ENCODE assay signal across 8 mouse cellular contexts in the genomic region with DNA sequence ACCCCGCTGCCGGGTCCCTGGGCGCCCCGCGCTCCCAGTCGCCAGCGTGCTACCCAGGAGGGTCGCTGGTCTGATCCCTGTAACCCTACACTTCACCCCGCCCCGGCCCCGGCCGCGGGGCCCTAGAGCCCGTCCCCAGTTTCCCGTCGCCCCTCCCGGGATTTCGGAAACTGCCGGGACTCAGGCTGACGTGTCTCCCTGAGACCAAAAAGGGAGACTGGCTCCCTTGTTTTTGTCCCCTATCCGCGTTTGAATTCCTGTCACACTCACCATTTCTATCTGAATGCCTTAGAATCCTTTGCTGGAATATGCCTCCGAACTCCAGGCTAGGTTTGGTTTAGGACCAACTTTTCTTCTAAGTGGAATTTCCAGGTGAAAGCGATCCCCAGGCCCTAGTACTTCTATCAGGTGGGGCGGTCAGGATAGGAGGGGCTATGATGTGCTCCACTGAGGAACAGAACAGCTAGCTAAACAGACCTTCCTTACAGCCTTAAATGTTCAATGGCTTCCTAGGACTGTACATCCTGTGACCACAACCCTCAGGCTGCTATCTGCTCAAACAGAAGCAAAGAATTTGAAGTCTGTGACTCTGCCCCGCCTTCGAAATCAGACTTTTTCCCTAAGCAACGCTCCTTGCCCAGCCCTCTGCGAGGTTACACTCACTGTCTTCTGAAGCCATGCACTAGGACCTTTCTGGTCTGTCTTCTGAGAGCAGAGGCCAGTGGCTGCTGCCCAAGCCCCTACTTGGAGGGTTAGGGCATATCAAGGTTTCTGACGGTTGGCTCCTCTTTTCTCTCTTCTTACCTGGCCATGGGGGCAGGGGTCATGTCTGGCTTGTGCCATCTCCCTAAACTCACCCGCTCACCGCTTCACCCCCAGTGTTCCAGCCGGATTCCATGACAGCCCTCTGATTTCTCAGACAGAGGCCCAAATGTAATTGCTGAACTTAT. TPM values are rescaled to one million over a fixed set of nuclear protein-coding genes. Genes with fewer than 3 reads are reported as not detected.
DNase-seq lines count a peak whose midpoint lies in the region; ATAC-seq and TF ChIP-seq lines count a peak whose summit lies in the region.

No protein-coding gene starts in this region.

- H3K4me1 ChIP-seq in brown adipose tissue, adult 24 weeks (ENCODE audit: control insufficient read depth, insufficient read depth, insufficient read length, low read length) = peaks cover 22% of the 10 kb centered on the region
- peaks cover 7% of the 10 kb centered on the region; the same call in 1 of the 2 replicates for H3K4me1 ChIP-seq in intestine, postnatal 0 days (replicated peaks; ENCODE audit: control insufficient read depth, insufficient read depth, low read length)
- H3K4me1 ChIP-seq in lung, embryonic 14.5 days (ENCODE audit: insufficient read depth) = peaks cover 17% of the 10 kb centered on the region; the same call in 1 of the 2 replicates
- H3K4me1 ChIP-seq in stomach, embryonic 14.5 days (ENCODE audit: control insufficient read depth, insufficient read depth, low read length) = peaks cover 21% of the 10 kb centered on the region

- H3K36me3 ChIP-seq in intestine, postnatal 0 days (ENCODE audit: control insufficient read depth, insufficient read depth) = no peaks in the 10 kb centered on the region
- no peaks in the 10 kb centered on the region for H3K36me3 ChIP-seq in lung, embryonic 14.5 days (ENCODE audit: insufficient read depth)
- no peaks in the 10 kb centered on the region for H3K36me3 ChIP-seq in stomach, embryonic 14.5 days (ENCODE audit: control insufficient read depth, insufficient read depth, low read length)

- ATAC-seq in intestine, postnatal 0 days = peak; percentile 62
- ATAC-seq in lung, embryonic 14.5 days (ENCODE audit: insufficient read depth) = peak; percentile 93
- peak; percentile 82 for ATAC-seq in stomach, embryonic 14.5 days (ENCODE audit: insufficient number of reproducible peaks, insufficient read depth, low FRiP score, low read depth)

- peak overlapping the region; percentile 96 for H3K27ac ChIP-seq in brown adipose tissue, adult 24 weeks (replicated peaks; ENCODE audit: low read depth, low read length)
- H3K27ac ChIP-seq in intestine, postnatal 0 days (ENCODE audit: low read depth, low read length) = 0 out of 2 replicates have a peak overlapping the region, but pooled peaks have one; percentile 5
- peak overlapping the region; percentile 94 for H3K27ac ChIP-seq in lung, embryonic 14.5 days (ENCODE audit: low read depth)
- peak overlapping the region; percentile 89 for H3K27ac ChIP-seq in stomach, embryonic 14.5 days (ENCODE audit: low read length)

- H3K4me3 ChIP-seq in brown adipose tissue, adult 24 weeks (ENCODE audit: insufficient read depth, low read depth, low read length) = peak overlapping the region; percentile 98
- H3K4me3 ChIP-seq in intestine, postnatal 0 days (ENCODE audit: low read depth, low read length) = peak overlapping the region; percentile 61
- peak overlapping the region; percentile 91 for H3K4me3 ChIP-seq in lung, embryonic 14.5 days (ENCODE audit: low read depth, low read length)
- peak overlapping the region; percentile 89 for H3K4me3 ChIP-seq in stomach, embryonic 14.5 days (ENCODE audit: low read depth, low read length)

- no peaks in the 10 kb centered on the region for H3K27me3 ChIP-seq in intestine, postnatal 0 days (replicated peaks; ENCODE audit: control insufficient read depth, insufficient read depth, low read length)
- no peaks in the 10 kb centered on the region for H3K27me3 ChIP-seq in lung, embryonic 14.5 days (ENCODE audit: insufficient read depth, low read length)
- no peaks in the 10 kb centered on the region for H3K27me3 ChIP-seq in stomach, embryonic 14.5 days (ENCODE audit: control insufficient read depth, insufficient read depth, low read length)

- DNase-seq in ovary, postnatal 14 days (ENCODE audit: low spot score) = peak; percentile 56
- DNase-seq in ovary, postnatal 10 days (ENCODE audit: low spot score) = no peak
- peak; percentile 59 to 63 for DNase-seq in gastrocnemius, postnatal 36 days
- DNase-seq in lung, embryonic 14.5 days = peak; percentile 85
- DNase-seq in thymus, postnatal 25 days = no peak

- H3K9me3 ChIP-seq in intestine, postnatal 0 days (ENCODE audit: control insufficient read depth) = no peaks in the 10 kb centered on the region
- no peaks in the 10 kb centered on the region for H3K9me3 ChIP-seq in lung, embryonic 14.5 days (ENCODE audit: low read depth, low read length)
- no peaks in the 10 kb centered on the region for H3K9me3 ChIP-seq in stomach, embryonic 14.5 days (ENCODE audit: control insufficient read depth, low read depth, low read length)

- intact Hi-C loops in gastrocnemius, postnatal 36 days (cut with DNase I) = no loop called here

- 10% methylated on average over 33 of the region's 33 CpGs for WGBS in intestine, postnatal 0 days
- WGBS in lung, embryonic 14.5 days = 8% methylated on average over 33 of the region's 33 CpGs
- 12% methylated on average over 31 of the region's 33 CpGs for WGBS in stomach, embryonic 14.5 days

- peak overlapping the region; percentile 88 for H3K4me2 ChIP-seq in intestine, postnatal 0 days (replicated peaks; ENCODE audit: low read depth)
- peak overlapping the region; percentile 68 for H3K4me2 ChIP-seq in lung, embryonic 14.5 days
- H3K4me2 ChIP-seq in stomach, embryonic 14.5 days (replicated peaks; ENCODE audit: low read depth, low read length) = peak overlapping the region; percentile 84

- no peak for TF ChIP-seq CTCF in intestine, postnatal 0 days (IDR thresholded peaks at IDR 0.05; ENCODE audit: low read depth)
- TF ChIP-seq CTCF in lung, embryonic 14.5 days (IDR thresholded peaks at IDR 0.05; ENCODE audit: low read depth) = no peak

- peak overlapping the region; percentile 70 for H3K9ac ChIP-seq in intestine, postnatal 0 days (ENCODE audit: low read depth, low read length)
- H3K9ac ChIP-seq in lung, embryonic 14.5 days = peak overlapping the region; percentile 89
- H3K9ac ChIP-seq in stomach, embryonic 14.5 days (replicated peaks; ENCODE audit: low read depth, low read length) = peak overlapping the region; percentile 91

RNA-seq across cellular contexts. Expression of a gene that starts 29.6 kb away (rescaled TPM):
- polyA plus RNA-seq in brown adipose tissue, adult 24 weeks (2012; ENCODE audit: insufficient read depth, insufficient read length, missing spikeins) = 35.8 and 41.1 TPM in 2 replicates
- 100 to 1,000 TPM; 276 to 313 TPM for total RNA-seq in gastrocnemius, postnatal 36 days (2021)
- 3.2 and 3.6 TPM in 2 replicates for polyA plus RNA-seq in intestine, postnatal 0 days (2015; fragmentation: Nextera tagmentation; extraction: Ambion mirVana)
- polyA plus RNA-seq in lung, embryonic 14.5 days (2014; fragmentation: Nextera tagmentation; extraction: Ambion mirVana) = 26.4 and 29.6 TPM in 2 replicates
- 31.8 and 35.3 TPM in 2 replicates for polyA plus RNA-seq in stomach, embryonic 14.5 days (2014; fragmentation: Nextera tagmentation; extraction: Ambion mirVana)

Comparison
In these comparisons a context has a peak if more than half of its experiments do, and no peak if none do; other contexts are left out.
1. DNase-seq: peak in ovary, postnatal 14 days (single experiment), gastrocnemius, postnatal 36 days (2 of 2) and lung, embryonic 14.5 days (single experiment); none in ovary, postnatal 10 days (single experiment) and thymus, postnatal 25 days (single experiment).
2. H3K27ac ChIP-seq: peak in every context shown above with its lines; median percentile 96 in brown adipose tissue, adult 24 weeks; 94 in lung, embryonic 14.5 days; 89 in stomach, embryonic 14.5 days; 5 in intestine, postnatal 0 days.
3. Peak in every context shown above with its lines, with median percentiles within 50 percentile points of each other: H3K4me3 ChIP-seq, ATAC-seq, H3K4me2 ChIP-seq and H3K9ac ChIP-seq.